Mouse (Mus musculus): ENCODE data around the gene Lmcd1. TPM values are rescaled to one million over a fixed set of nuclear protein-coding genes. Genes with fewer than 3 reads are reported as not detected.

Gene Lmcd1
- total and polyA plus RNA-seq, 3 experiments = not detected

DNA sequence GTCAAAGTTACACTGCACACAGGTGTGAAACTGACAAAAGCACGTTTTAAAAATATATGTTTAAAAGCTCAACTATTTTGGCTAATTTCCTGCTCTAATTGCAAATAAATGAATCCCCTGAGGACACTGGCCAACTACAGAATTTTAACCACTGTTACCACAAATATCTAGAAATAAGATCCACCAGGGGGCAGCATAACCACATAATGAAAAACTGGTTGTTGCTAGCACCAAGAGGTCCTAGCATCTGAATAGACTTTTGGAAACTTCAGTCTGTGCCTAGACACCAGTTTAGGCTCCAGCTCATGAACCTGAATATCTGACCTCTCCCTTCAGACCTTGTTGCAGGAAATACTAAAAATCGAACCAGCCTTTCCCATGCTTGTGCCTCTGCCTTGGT is 91.0 kb downstream of the Lmcd1 start:
- H3K4me3 ChIP-seq (ENCODE audit: control insufficient read depth in 1 of 2, insufficient read depth in 1 of 2, low read depth in 2 of 2, low read length in 2 of 2) = no peak overlapping the region
- no peak overlapping the region for H3K9ac ChIP-seq (ENCODE audit: control insufficient read depth, low read depth, low read length, poor library complexity, severe bottlenecking)
- no peak overlapping the region for H3K27ac ChIP-seq (ENCODE audit: control insufficient read depth, low read depth, low read length)
- no peaks in the 10 kb centered on the region for H3K36me3 ChIP-seq (ENCODE audit: control insufficient read depth in 1 of 2, insufficient read depth in 2 of 2, low read length in 2 of 2)
- H3K27me3 ChIP-seq (ENCODE audit: control insufficient read depth in 1 of 2, insufficient read depth in 2 of 2, low read length in 2 of 2) = no peaks in the 10 kb centered on the region
- H3K9me3 ChIP-seq (replicated peaks; ENCODE audit: insufficient read depth, low read length) = no peaks in the 10 kb centered on the region
- TF ChIP-seq KAT2A (conservative IDR thresholded peaks at IDR 0.05; ENCODE audit: low read depth, low read length) = no peak
- TF ChIP-seq RCOR1 (IDR thresholded peaks at IDR 0.05; ENCODE audit: low read depth, low read length) = no peak
- no peak for TF ChIP-seq GABPA (IDR thresholded peaks at IDR 0.05; ENCODE audit: low read depth, low read length)
- TF ChIP-seq CTCF (IDR thresholded peaks at IDR 0.05 in 2 of 3, conservative IDR thresholded peaks at IDR 0.05 in 1 of 3; ENCODE audit: control insufficient read depth in 1 of 3, insufficient read depth in 1 of 3, low read depth in 2 of 3, low read length in 3 of 3, poor library complexity in 1 of 3, severe bottlenecking in 1 of 3) = peak in 1 of 3 experiments; percentile 29; a peak in 2 of 6 replicates
- no peak for TF ChIP-seq POLR2AphosphoS5 (IDR thresholded peaks at IDR 0.05; ENCODE audit: borderline replicate concordance, low read depth, low read length)
- TF ChIP-seq RAD21 (IDR thresholded peaks at IDR 0.05; ENCODE audit: low read depth, low read length) = peak; percentile 26
- TF ChIP-seq ZKSCAN1 (IDR thresholded peaks at IDR 0.05; ENCODE audit: low read depth, low read length) = no peak
- no peaks in the 10 kb centered on the region for H3K4me1 ChIP-seq (ENCODE audit: control insufficient read depth in 1 of 2, insufficient read depth in 2 of 2, low read length in 2 of 2)
- peak; percentile 19 for DNase-seq (ENCODE audit: low read depth, low spot score)
- no peaks in the 10 kb centered on the region for H3K79me2 ChIP-seq (ENCODE audit: control insufficient read depth, insufficient read depth, low read length, poor library complexity)

GRCm38 (mm10) chr6:112365294-112365693 is 91.7 kb downstream of the Lmcd1 start:
- H3K27ac ChIP-seq (ENCODE audit: control insufficient read depth, low read depth, low read length) = no peak overlapping the region
- DNase-seq (ENCODE audit: low read depth, low spot score) = no peak
- no peaks in the 10 kb centered on the region for H3K79me2 ChIP-seq (ENCODE audit: control insufficient read depth, insufficient read depth, low read length, poor library complexity)
- H3K4me1 ChIP-seq (ENCODE audit: control insufficient read depth in 1 of 2, insufficient read depth in 2 of 2, low read length in 2 of 2) = no peaks in the 10 kb centered on the region
- no peaks in the 10 kb centered on the region for H3K9me3 ChIP-seq (replicated peaks; ENCODE audit: insufficient read depth, low read length)
- H3K4me3 ChIP-seq (ENCODE audit: control insufficient read depth in 1 of 2, insufficient read depth in 1 of 2, low read depth in 2 of 2, low read length in 2 of 2) = no peak overlapping the region
- no peak overlapping the region for H3K9ac ChIP-seq (ENCODE audit: control insufficient read depth, low read depth, low read length, poor library complexity, severe bottlenecking)
- no peaks in the 10 kb centered on the region for H3K27me3 ChIP-seq (ENCODE audit: control insufficient read depth in 1 of 2, insufficient read depth in 2 of 2, low read length in 2 of 2)
- TF ChIP-seq MXI1 (IDR thresholded peaks at IDR 0.05; ENCODE audit: low read depth, low read length) = no peak
- no peak for TF ChIP-seq POLR2AphosphoS5 (IDR thresholded peaks at IDR 0.05; ENCODE audit: borderline replicate concordance, low read depth, low read length)
- TF ChIP-seq GATA1 (IDR thresholded peaks at IDR 0.05; ENCODE audit: low read depth, low read length) = no peak
- no peak for TF ChIP-seq MYB (IDR thresholded peaks at IDR 0.05; ENCODE audit: low read depth, low read length)
- TF ChIP-seq TBP (IDR thresholded peaks at IDR 0.05; ENCODE audit: low read depth, low read length) = no peak
- TF ChIP-seq ZKSCAN1 (IDR thresholded peaks at IDR 0.05; ENCODE audit: low read depth, low read length) = no peak
- TF ChIP-seq MEF2A (IDR thresholded peaks at IDR 0.05; ENCODE audit: extremely low read depth, insufficient replicate concordance, low read depth, low read length, poor library complexity, severe bottlenecking) = no peak
- H3K36me3 ChIP-seq (ENCODE audit: control insufficient read depth in 1 of 2, insufficient read depth in 2 of 2, low read length in 2 of 2) = no peaks in the 10 kb centered on the region

DNA sequence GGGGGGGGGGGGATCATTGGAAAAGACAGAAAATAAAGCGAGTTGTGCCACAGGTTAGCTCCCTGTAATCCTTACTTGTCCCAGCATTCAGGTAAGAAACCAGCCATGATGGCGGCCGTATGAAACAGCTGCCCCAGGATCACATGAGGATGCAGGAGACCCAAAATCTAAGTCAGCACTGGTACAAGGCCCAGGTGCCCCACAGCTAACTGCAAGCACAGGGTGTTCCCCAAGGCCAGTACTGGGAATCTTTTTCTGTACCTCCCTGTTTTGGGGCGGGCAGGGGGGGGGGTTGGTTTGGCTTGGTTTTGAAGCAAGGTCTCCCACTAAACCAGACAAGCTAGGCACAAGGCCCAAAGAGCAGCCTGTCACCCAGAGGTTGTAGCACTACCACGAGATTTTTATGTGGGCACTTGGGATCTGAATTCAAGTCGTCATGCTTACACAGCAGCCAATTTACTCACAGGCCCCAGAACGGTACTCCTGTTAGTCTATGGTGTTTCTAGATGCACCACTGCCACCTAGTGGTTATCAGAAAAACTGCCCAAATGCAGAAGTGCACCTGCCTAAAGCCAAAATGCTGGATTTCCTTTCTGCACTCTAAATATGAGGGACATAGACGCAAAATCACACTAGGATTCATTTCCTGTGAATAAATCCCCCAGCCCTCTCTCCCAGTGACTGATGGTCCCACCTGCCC is 100.5 kb downstream of the Lmcd1 start:
- Histone ChIP-seq H3K27me3 (ENCODE audit: control insufficient read depth in 1 of 2, insufficient read depth in 2 of 2, low read length in 2 of 2) (no peaks in the 10 kb centered on the region), H3K9ac (ENCODE audit: control insufficient read depth, low read depth, low read length, poor library complexity, severe bottlenecking) (no peak overlapping the region), H3K79me2 (ENCODE audit: control insufficient read depth, insufficient read depth, low read length, poor library complexity) (no peaks in the 10 kb centered on the region), H3K9me3 (replicated peaks; ENCODE audit: insufficient read depth, low read length) (no peaks in the 10 kb centered on the region), H3K36me3 (ENCODE audit: control insufficient read depth in 1 of 2, insufficient read depth in 2 of 2, low read length in 2 of 2) (no peaks in the 10 kb centered on the region), H3K4me3 (ENCODE audit: control insufficient read depth in 1 of 2, insufficient read depth in 1 of 2, low read depth in 2 of 2, low read length in 2 of 2) (no peak overlapping the region), H3K27ac (ENCODE audit: control insufficient read depth, low read depth, low read length) (no peak overlapping the region), H3K4me1 (ENCODE audit: control insufficient read depth in 1 of 2, insufficient read depth in 2 of 2, low read length in 2 of 2) (no peaks in the 10 kb centered on the region)
- peak; percentile 35 for DNase-seq (ENCODE audit: low read depth, low spot score)
- peak; percentile 18; the same call in 1 of the 2 replicates for TF ChIP-seq ZC3H11A (IDR thresholded peaks at IDR 0.05; ENCODE audit: low read depth, low read length)
- peak; percentile 37 to 58 (median 55) for TF ChIP-seq CTCF (IDR thresholded peaks at IDR 0.05 in 2 of 3, conservative IDR thresholded peaks at IDR 0.05 in 1 of 3; ENCODE audit: control insufficient read depth in 1 of 3, insufficient read depth in 1 of 3, low read depth in 2 of 3, low read length in 3 of 3, poor library complexity in 1 of 3, severe bottlenecking in 1 of 3)
- TF ChIP-seq SMC3 (IDR thresholded peaks at IDR 0.05; ENCODE audit: low read depth, low read length) = peak; percentile 39
- peak; percentile 50 for TF ChIP-seq RAD21 (IDR thresholded peaks at IDR 0.05; ENCODE audit: low read depth, low read length)
- TF ChIP-seq ETS1 (IDR thresholded peaks at IDR 0.05; ENCODE audit: low read depth, low read length) = no peak
- no peak for TF ChIP-seq TCF12 (IDR thresholded peaks at IDR 0.05; ENCODE audit: low read depth, low read length)
- TF ChIP-seq CHD1 (IDR thresholded peaks at IDR 0.05; ENCODE audit: low read depth, low read length) = no peak
- no peak for TF ChIP-seq TAL1 (IDR thresholded peaks at IDR 0.05; ENCODE audit: low read length)

Measured in MEL (cell line).